Mouse (Mus musculus) kidney, adult 2 months (tissue): ENCODE measurements around the gene Exd2. TPM values are rescaled to one million over a fixed set of nuclear protein-coding genes. Genes with fewer than 3 reads are reported as not detected.

Experiments
- DNase-seq: peaks from one replicate; pipeline ENCODE4 v3.0.0; 2021
- H3K27ac ChIP-seq: fragments of 200-500 bp; 2 replicates; pipeline ENCODE4 v1.5.1; 2012; ENCODE audit warnings: low read depth, low read length, control low read depth, inconsistent platforms; ENCODE audit not compliant: insufficient read depth
- H3K27me3 ChIP-seq: fragments of 200-500 bp; replicated peaks from 2 replicates; pipeline ENCODE4 v1.6.1; 2012; ENCODE audit warnings: mild to moderate bottlenecking, moderate library complexity, low read length, inconsistent platforms; ENCODE audit not compliant: control insufficient read depth, insufficient read depth
- H3K36me3 ChIP-seq: fragments of 200-500 bp; 2 replicates; pipeline ENCODE4 v1.6.1; 2012; ENCODE audit warnings: mild to moderate bottlenecking, moderate library complexity, low read length, inconsistent platforms; ENCODE audit not compliant: control insufficient read depth, insufficient read depth
- H3K4me1 ChIP-seq: fragments of 200-500 bp; 2 replicates; pipeline ENCODE4 v1.6.1; 2011; ENCODE audit warnings: low read length; ENCODE audit not compliant: control insufficient read depth, insufficient read depth
- H3K4me3 ChIP-seq: fragments of 200-500 bp; 2 replicates; pipeline ENCODE4 v1.5.1; 2011; ENCODE audit warnings: mild to moderate bottlenecking, low read depth, low read length, control low read depth; ENCODE audit not compliant: insufficient read depth
- CTCF ChIP-seq: fragments of 200-500 bp; conservative IDR thresholded peaks from 2 replicates; pipeline ENCODE4 v1.5.1; 2011; ENCODE audit warnings: low read depth, mild to moderate bottlenecking, control low read depth, low read length, moderate library complexity, mixed read lengths; ENCODE audit not compliant: insufficient read depth, insufficient read length
- POLR2A ChIP-seq: fragments of 200-500 bp; IDR thresholded peaks from one replicate; pipeline ENCODE4 v1.6.1; 2011; ENCODE audit warnings: low read depth, low read length, control low read depth
- WGBS: fragments of 180-500 bp; shearing (Covaris S2); methylation state at CpG from one replicate; pipeline ENCODE4 v1.1.7; 2018; 5-methylcytosine and 5-hydroxymethylcytosine counted together
- polyA plus RNA-seq: library from polyadenylated mRNA; depleted of rRNA; stranded (reverse); fragments of >200 nt; gene quantifications from 2 replicates; pipeline ENCODE4 v1.2.3, GENCODE M21; 2012; rRNA removed

Exd2 gene
- polyA plus RNA-seq, 1 experiment = 12.1 TPM

GRCm38 (mm10) chr12:80545310-80545709 lies 82.4 kb downstream of the Exd2 start:
- Histone ChIP-seq H3K27me3 (no peaks in the 10 kb centered on the region), H3K4me3 (no peak overlapping the region), H3K4me1 (no peaks in the 10 kb centered on the region), H3K27ac (no peak overlapping the region), H3K36me3 (no peaks in the 10 kb centered on the region)
- TF ChIP-seq POLR2A (no peak), CTCF (no peak)
- DNase-seq = no peak
- WGBS = 36% methylated on average over 4 of the region's 4 CpGs

GRCm38 (mm10) chr12:80549646-80550045 lies 86.8 kb downstream of the Exd2 start:
- Histone ChIP-seq H3K4me1 (no peaks in the 10 kb centered on the region), H3K4me3 (no peak overlapping the region), H3K36me3 (no peaks in the 10 kb centered on the region), H3K27ac (no peak overlapping the region), H3K27me3 (no peaks in the 10 kb centered on the region)
- WGBS = 71% methylated on average over 11 of the region's 11 CpGs
- DNase-seq = no peak
- TF ChIP-seq POLR2A (no peak), CTCF (no peak)

Other genes starting within 250 kb of the Exd2 start
- 31.3 and 32.6 TPM in 2 replicates for gene Actn1, start 202.7 kb upstream of the Exd2 start, polyA plus RNA-seq
- gene Dcaf5, start 26.5 kb upstream of the Exd2 start, polyA plus RNA-seq = 17.0 and 17.2 TPM in 2 replicates
- 0.72 and 0.81 TPM in 2 replicates for gene Galnt16, start 55.2 kb downstream of the Exd2 start, polyA plus RNA-seq
- gene Slc39a9, start 180.8 kb downstream of the Exd2 start, polyA plus RNA-seq = 48.3 and 58.2 TPM in 2 replicates
- gene Erh, start 181.2 kb downstream of the Exd2 start, polyA plus RNA-seq = 23.3 and 36.8 TPM in 2 replicates
- gene Plekhd1, start 229.5 kb downstream of the Exd2 start, polyA plus RNA-seq = 7.4 and 8.8 TPM in 2 replicates